Mouse (Mus musculus): ENCODE measurements at regions not wholly inside any gene's neighbourhood (a gene's known extent, or its start where the extent isn't known, plus 50 kb on each side); places are given as distances from the start of the nearest gene placed in this dataset.
A peak's percentile ranks its signal among the peaks of the same experiment; 100 is the strongest.

DNA sequence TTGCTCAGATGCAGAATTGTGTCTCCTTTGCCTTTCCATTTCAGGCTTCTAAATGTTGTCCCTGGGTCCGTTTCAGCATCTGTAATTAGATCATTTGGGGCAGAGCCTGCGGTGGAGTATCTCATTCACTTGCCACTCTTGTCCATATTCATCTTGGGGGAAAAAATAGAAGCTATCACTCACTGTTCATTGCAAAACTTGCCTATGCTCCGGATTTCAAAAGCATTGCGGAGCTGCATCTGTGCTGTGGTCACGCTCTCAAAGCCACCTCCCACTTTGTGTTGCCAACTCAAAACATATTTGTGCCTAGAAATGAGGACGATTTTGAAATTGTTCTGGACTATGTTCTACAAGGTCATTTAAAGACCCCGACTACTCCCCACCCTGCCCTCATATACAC is 138.3 kb upstream of the Zfp648 start:
- Histone ChIP-seq H3K4me1 (replicated peaks; ENCODE audit: control insufficient read depth, insufficient read depth, low read length) (no peaks in the 10 kb centered on the region), H3K4me2 (replicated peaks; ENCODE audit: low read depth) (no peak overlapping the region), H3K36me3 (ENCODE audit: control insufficient read depth, insufficient read depth) (no peaks in the 10 kb centered on the region), H3K4me3 (ENCODE audit: low read depth, low read length) (no peak overlapping the region), H3K27me3 (replicated peaks; ENCODE audit: control insufficient read depth, insufficient read depth, low read length) (no peaks in the 10 kb centered on the region), H3K9me3 (ENCODE audit: control insufficient read depth) (no peaks in the 10 kb centered on the region), H3K9ac (ENCODE audit: low read depth, low read length) (no peak overlapping the region), H3K27ac (ENCODE audit: low read depth, low read length) (no peak overlapping the region)
- WGBS, result 88% methylated on average over 7 of the region's 7 CpGs
- ATAC-seq, result no peak
- TF ChIP-seq CTCF (IDR thresholded peaks at IDR 0.05; ENCODE audit: low read depth), result no peak

DNA sequence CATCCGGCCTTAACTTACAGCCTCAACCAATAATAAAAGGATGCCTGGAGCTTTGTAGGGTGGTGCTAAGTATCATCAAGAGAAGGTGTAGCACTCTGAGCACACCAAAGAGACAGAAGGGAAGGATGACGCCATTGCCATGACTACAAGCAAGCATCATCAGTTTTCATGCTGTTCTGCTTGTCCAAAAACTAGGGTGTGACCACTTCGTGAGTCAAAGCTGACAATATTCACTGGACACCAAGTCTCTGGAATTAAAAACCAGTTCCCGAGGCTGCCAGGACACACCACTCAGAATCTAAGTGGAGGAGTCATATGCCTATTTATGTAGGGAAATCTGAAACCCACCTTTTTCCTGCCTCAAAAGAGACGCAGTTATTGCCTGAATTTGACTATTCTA is 136.4 kb upstream of the Zfp648 start:
- no peak for ATAC-seq
- Histone ChIP-seq H3K27me3 (replicated peaks; ENCODE audit: control insufficient read depth, insufficient read depth, low read length) (no peaks in the 10 kb centered on the region), H3K9me3 (ENCODE audit: control insufficient read depth) (no peaks in the 10 kb centered on the region), H3K9ac (ENCODE audit: low read depth, low read length) (no peak overlapping the region), H3K4me3 (ENCODE audit: low read depth, low read length) (no peak overlapping the region), H3K27ac (ENCODE audit: low read depth, low read length) (no peak overlapping the region), H3K4me1 (replicated peaks; ENCODE audit: control insufficient read depth, insufficient read depth, low read length) (no peaks in the 10 kb centered on the region), H3K4me2 (replicated peaks; ENCODE audit: low read depth) (no peak overlapping the region), H3K36me3 (ENCODE audit: control insufficient read depth, insufficient read depth) (no peaks in the 10 kb centered on the region)
- 91% methylated on average over 5 of the region's 5 CpGs for WGBS
- no peak for TF ChIP-seq CTCF (IDR thresholded peaks at IDR 0.05; ENCODE audit: low read depth)

DNA sequence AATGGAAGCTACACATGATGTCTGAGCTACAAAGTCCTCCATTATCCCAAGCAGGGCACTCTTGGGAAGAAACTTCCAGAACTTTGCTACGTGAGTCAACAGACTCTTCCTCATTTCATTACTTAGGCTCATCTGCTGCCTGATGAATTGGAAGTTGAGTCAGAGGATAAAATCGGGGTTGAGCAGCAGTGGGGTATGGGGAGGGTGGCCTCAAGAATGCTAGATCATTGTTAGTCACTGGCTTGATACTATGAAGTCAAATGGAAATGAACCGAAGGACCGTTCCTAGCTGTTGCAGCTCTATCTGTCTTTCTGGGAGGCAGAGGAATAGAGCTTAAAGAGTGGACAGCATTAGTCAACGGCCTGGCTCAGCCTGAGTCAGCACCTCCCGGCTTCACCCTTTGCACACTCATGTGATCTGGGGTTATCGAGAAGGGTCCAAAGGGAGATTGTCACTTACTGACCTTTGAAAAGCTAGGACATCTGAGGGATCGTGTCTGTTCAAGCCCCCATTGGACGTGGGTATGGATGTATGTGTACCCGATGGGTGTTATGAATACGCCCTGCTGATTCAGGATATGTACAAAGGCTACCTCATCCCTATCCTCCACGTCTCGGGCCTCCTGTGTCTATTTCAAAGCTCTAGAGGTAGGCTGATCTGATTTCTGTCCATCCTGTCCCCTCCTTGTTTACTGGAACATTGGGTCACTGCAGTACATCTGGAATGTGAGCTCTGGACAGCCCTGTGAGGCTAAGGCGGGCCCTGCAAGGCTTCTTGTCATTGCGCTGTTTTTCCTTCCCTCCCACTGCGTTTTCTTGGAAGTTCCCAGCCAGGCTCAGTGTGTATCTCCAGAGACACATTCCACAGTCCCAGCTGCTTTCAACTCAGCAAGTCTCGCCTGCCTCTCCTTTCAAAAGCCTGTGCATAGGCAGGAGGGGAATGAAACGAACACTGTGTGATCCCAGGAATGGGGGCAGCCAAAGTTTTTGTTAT is 135.4 kb upstream of the Zfp648 start:
- H3K9me3 ChIP-seq (ENCODE audit: control insufficient read depth), result no peaks in the 10 kb centered on the region
- WGBS, result 76% methylated on average over 18 of the region's 18 CpGs
- no peak for ATAC-seq

DNA sequence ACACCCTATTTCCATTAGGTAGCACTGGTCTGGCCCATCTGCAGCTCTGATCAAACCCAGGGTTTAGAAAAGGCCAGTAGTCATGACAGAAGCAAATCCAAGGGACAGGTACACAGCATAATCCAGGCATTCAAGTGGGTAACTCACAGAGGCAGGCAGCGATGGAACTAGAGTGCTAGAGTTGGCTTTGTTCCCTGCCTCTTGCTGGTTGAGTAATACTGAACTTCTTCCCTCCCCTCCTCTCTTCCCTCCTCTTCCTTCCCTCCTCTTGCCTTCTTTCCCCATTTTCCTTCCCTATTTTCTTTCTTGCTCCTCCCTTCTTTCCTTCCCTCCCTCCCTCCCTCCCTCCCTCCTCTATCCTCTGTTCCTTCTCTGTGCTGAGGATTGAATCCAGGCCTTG is 133.1 kb upstream of the Zfp648 start:
- Histone ChIP-seq H3K9me3 (ENCODE audit: control insufficient read depth) (no peaks in the 10 kb centered on the region), H3K9ac (ENCODE audit: low read depth, low read length) (no peak overlapping the region), H3K36me3 (ENCODE audit: control insufficient read depth, insufficient read depth) (no peaks in the 10 kb centered on the region), H3K4me3 (ENCODE audit: low read depth, low read length) (no peak overlapping the region), H3K4me2 (replicated peaks; ENCODE audit: low read depth) (no peak overlapping the region), H3K27ac (ENCODE audit: low read depth, low read length) (no peak overlapping the region), H3K27me3 (replicated peaks; ENCODE audit: control insufficient read depth, insufficient read depth, low read length) (no peaks in the 10 kb centered on the region), H3K4me1 (replicated peaks; ENCODE audit: control insufficient read depth, insufficient read depth, low read length) (no peaks in the 10 kb centered on the region)
- ATAC-seq, result no peak
- 75% methylated on average over 1 of the region's 1 CpGs for WGBS
- TF ChIP-seq CTCF (IDR thresholded peaks at IDR 0.05; ENCODE audit: low read depth), result no peak

More for the DNA sequence above, 135.4 kb upstream of the Zfp648 start:
- Histone ChIP-seq H3K4me1 (replicated peaks; ENCODE audit: control insufficient read depth, insufficient read depth, low read length) (no peaks in the 10 kb centered on the region), H3K27me3 (replicated peaks; ENCODE audit: control insufficient read depth, insufficient read depth, low read length) (no peaks in the 10 kb centered on the region), H3K36me3 (ENCODE audit: control insufficient read depth, insufficient read depth) (no peaks in the 10 kb centered on the region), H3K27ac (ENCODE audit: low read depth, low read length) (no peak overlapping the region), H3K9ac (ENCODE audit: low read depth, low read length) (no peak overlapping the region), H3K4me2 (replicated peaks; ENCODE audit: low read depth) (no peak overlapping the region), H3K4me3 (ENCODE audit: low read depth, low read length) (no peak overlapping the region)
- TF ChIP-seq CTCF (IDR thresholded peaks at IDR 0.05; ENCODE audit: low read depth), result no peak

DNA sequence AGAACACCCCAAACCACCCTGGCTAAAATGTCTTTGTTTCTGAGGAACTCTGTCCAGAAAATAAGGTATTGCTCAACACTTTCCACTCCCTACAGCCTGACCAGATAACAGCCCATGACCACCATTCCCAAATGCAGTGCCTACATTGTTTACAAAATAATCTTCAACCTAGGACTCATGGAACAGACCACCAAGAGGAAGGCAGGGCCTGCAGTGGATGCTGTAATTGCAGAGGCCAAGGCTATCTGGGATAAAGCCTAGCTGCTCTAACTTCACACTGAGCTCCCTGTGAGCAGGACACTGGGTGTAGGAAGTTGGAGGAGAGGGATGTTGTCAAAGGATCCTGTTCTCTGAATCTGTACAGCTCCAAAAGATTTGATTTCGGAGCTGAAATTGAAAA is 126.7 kb upstream of the Zfp648 start:
- H3K9me3 ChIP-seq (ENCODE audit: control insufficient read depth), result no peaks in the 10 kb centered on the region
- H3K4me1 ChIP-seq (replicated peaks; ENCODE audit: control insufficient read depth, insufficient read depth, low read length), result no peaks in the 10 kb centered on the region
- 50% methylated on average over 1 of the region's 1 CpGs for WGBS
- no peak overlapping the region for H3K9ac ChIP-seq (ENCODE audit: low read depth, low read length)
- no peak for TF ChIP-seq CTCF (IDR thresholded peaks at IDR 0.05; ENCODE audit: low read depth)
- no peak overlapping the region for H3K4me3 ChIP-seq (ENCODE audit: low read depth, low read length)
- no peaks in the 10 kb centered on the region for H3K36me3 ChIP-seq (ENCODE audit: control insufficient read depth, insufficient read depth)
- no peak overlapping the region for H3K4me2 ChIP-seq (replicated peaks; ENCODE audit: low read depth)
- H3K27ac ChIP-seq (ENCODE audit: low read depth, low read length), result no peak overlapping the region
- H3K27me3 ChIP-seq (replicated peaks; ENCODE audit: control insufficient read depth, insufficient read depth, low read length), result no peaks in the 10 kb centered on the region
- ATAC-seq, result no peak

DNA sequence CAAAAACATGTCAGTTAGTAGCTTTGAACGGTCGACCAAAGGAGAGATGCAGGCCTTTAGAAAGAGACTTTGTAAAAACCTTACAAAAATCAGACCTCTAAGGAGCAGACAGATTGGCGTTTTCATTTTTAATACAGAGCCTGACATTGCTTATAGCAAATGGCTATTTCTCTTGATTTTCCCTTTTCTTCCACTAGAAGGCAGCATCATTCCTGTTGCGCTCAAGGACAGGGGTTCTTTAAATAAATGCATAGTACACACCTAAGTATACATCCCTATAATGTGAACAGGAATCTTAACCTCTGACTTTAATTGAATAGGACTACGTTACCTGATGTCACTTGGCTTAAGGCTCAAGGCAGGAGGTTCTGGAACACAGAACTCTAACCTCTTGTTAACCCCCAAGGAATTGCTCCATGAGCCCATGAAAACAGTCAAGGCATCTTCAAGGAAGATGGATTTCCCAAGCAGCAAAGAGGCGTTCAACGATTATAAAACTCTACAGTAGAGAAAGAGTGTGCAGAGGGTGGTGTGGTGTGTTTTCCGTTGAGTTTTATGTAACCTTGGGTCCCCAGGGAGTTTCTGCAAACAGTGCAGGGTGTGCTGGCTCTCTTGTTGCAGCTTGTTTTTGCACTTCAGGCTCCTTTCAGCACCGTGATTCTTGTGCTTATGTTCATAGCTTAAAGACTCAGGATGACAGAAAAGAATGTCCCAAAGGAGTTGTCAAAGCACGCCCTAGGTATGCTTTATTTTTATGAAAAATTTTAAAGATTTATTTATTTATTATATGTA is 124.1 kb upstream of the Zfp648 start:
- no peaks in the 10 kb centered on the region for H3K27me3 ChIP-seq (replicated peaks; ENCODE audit: control insufficient read depth, insufficient read depth, low read length)
- no peak for ATAC-seq
- no peak overlapping the region for H3K27ac ChIP-seq (ENCODE audit: low read depth, low read length)
- no peak overlapping the region for H3K4me3 ChIP-seq (ENCODE audit: low read depth, low read length)
- no peak overlapping the region for H3K4me2 ChIP-seq (replicated peaks; ENCODE audit: low read depth)
- no peaks in the 10 kb centered on the region for H3K36me3 ChIP-seq (ENCODE audit: control insufficient read depth, insufficient read depth)
- H3K4me1 ChIP-seq (replicated peaks; ENCODE audit: control insufficient read depth, insufficient read depth, low read length), result 0 out of 2 replicates have a peak, but pooled peaks cover 2% of the 10 kb centered on the region
- H3K9ac ChIP-seq (ENCODE audit: low read depth, low read length), result no peak overlapping the region
- 65% methylated on average over 10 of the region's 10 CpGs for WGBS
- no peaks in the 10 kb centered on the region for H3K9me3 ChIP-seq (ENCODE audit: control insufficient read depth)
- peak; percentile 78 for TF ChIP-seq CTCF (IDR thresholded peaks at IDR 0.05; ENCODE audit: low read depth)

All from intestine, postnatal 0 days (tissue).